Mouse (Mus musculus) kidney, postnatal 36 days (tissue): ENCODE results near the gene Arl5b.

Source experiments
- DNase-seq, 2 experiments: peaks; one replicate each; pipeline ENCODE4 v3.0.0; 2021 to 2022; ENCODE audit warnings: mixed read lengths in 2 of 2

The Arl5b gene

GRCm38 (mm10) chr2:15049117-15049873 lies at the start of gene Arl5b:
Gene Arl5b (plus strand): TSS chr2:15049395.
- peak; percentile 97 for DNase-seq

- DNase-seq: no peak
Observed at GRCm38 (mm10) chr2:15007531-15007930, 41.7 kb upstream of the Arl5b start.

- DNase-seq: no peak
Observed at GRCm38 (mm10) chr2:15008072-15008471, 41.1 kb upstream of the Arl5b start.

GRCm38 (mm10) chr2:15026817-15027216 lies 22.4 kb upstream of the Arl5b start:
- no peak for DNase-seq

- no peak for DNase-seq
Observed at GRCm38 (mm10) chr2:15027816-15028215, 21.4 kb upstream of the Arl5b start.

- peak; percentile 62 to 66 for DNase-seq
Observed at GRCm38 (mm10) chr2:15038705-15039104, 10.5 kb upstream of the Arl5b start.

GRCm38 (mm10) chr2:15040326-15040725 lies 8.9 kb upstream of the Arl5b start:
- DNase-seq: peak; percentile 14 to 50

- DNase-seq: no peak
Observed at GRCm38 (mm10) chr2:15054496-15054895, 5.3 kb downstream of the Arl5b start.

GRCm38 (mm10) chr2:15054945-15055637 lies 5.9 kb downstream of the Arl5b start, which contains the start of gene Nsun6:
Gene Nsun6 (minus strand): TSS chr2:15055069.
- DNase-seq: peak; percentile 97 to 99

- DNase-seq: peak in 1 of 2 experiments; percentile 9
Observed at GRCm38 (mm10) chr2:15055741-15056151, 6.6 kb downstream of the Arl5b start.

GRCm38 (mm10) chr2:15058227-15058626 lies 9.0 kb downstream of the Arl5b start:
- DNase-seq: no peak

- DNase-seq: no peak
Observed at GRCm38 (mm10) chr2:15060856-15061255, 11.7 kb downstream of the Arl5b start.

- DNase-seq: no peak
Observed at GRCm38 (mm10) chr2:15063815-15064214, 14.6 kb downstream of the Arl5b start.

GRCm38 (mm10) chr2:15064380-15065269 lies 15.4 kb downstream of the Arl5b start:
- peak; percentile 27 to 67 for DNase-seq

GRCm38 (mm10) chr2:15065447-15065846 lies 16.3 kb downstream of the Arl5b start:
- DNase-seq: no peak

- DNase-seq: no peak
Observed at GRCm38 (mm10) chr2:15067091-15067490, 17.9 kb downstream of the Arl5b start.

GRCm38 (mm10) chr2:15083702-15084101 lies 34.5 kb downstream of the Arl5b start:
- DNase-seq: no peak

- DNase-seq: no peak
Observed at GRCm38 (mm10) chr2:15087308-15087707, 38.1 kb downstream of the Arl5b start.

- DNase-seq: peak in 1 of 2 experiments; percentile 6
Observed at GRCm38 (mm10) chr2:15096514-15097090, 47.4 kb downstream of the Arl5b start.

GRCm38 (mm10) chr2:15104386-15104785 lies 55.2 kb downstream of the Arl5b start:
- DNase-seq: no peak

GRCm38 (mm10) chr2:15111290-15111689 lies 62.1 kb downstream of the Arl5b start:
- no peak for DNase-seq

- DNase-seq: no peak
Observed at GRCm38 (mm10) chr2:15111808-15112440, 62.7 kb downstream of the Arl5b start.
